Mouse (Mus musculus): ENCODE results near the gene Asgr1.
"Not testable (repeated sequence)": the region's sequence is repeated elsewhere in the genome, so short reads cannot be mapped to it uniquely, and the experiment has no call there.

Gene Asgr1

DNA sequence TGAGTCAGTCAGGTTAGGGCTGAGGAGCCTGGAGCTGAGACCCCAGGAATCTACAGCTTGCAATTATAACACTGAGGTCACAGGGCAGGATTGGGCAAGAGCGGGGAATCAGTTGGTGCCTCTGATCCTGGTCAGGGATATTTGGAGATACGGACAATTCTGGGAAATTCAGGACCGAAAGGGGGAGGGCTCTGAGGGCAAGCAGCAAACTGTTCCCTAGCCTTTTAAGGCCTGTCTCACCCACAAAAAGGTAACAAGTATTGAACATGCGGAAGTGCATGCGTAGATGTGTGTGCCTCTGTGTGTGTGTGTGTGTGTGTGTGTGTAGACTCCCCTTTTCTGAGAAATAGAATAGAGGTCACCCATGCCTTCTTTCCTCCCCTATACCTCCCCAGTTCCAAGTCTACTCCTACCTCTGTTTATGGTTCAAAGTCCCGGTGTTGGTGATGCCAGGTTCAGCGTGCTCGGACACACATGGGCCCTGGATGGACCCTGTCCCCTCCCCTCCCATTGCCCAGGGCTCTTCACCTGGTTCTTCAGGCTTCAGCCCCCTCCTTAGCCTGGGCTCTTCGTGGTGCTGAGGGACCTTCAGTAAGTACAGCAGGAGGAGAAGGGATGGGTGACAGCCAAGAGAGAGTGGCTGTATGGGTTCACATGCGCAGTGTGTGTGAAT lies at the start of gene Asgr1:
TSS of gene Asgr1 (plus strand) at position 188 of the 673 bp plus-strand sequence.
- DNase-seq: no peak

DNA sequence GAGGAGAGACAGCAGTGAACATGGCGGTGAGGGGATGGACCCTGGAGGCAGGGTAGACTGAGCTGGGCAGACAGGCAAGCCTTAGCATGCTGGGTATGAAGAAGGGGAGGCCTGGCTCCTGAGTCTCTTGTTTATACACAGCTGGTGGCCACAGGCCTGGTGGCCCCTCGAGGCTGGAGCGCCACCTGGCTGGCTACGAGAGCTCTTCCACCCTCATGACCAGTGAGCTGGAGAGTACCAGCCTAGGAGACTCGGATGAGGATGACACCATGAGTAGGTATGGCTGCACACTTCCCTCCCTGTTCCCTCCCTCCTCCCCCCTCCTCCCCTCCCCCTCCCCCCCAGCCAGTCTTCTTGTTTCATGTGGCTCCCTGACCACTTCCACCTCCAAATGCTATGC lies 48.4 kb upstream of the Asgr1 start:
- DNase-seq: no peak

DNA sequence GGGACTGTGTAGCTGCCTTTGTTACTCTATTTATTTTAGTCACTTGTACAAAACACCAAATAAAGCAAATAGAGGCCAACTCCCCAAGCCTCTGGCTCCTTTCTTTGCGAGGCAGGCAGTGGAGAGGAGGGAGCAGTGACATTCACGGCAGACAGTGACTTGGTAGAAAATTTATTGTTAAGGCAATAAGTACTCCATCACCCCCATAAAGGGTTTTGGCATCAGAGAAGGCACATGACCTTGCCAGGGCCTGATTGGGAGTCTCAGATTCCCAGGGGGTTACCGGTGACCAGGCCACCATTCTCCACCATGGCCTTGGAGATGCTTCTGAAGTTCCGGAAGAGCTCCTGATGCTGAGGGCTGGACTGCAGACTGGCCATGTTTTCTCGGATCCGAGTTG lies 43.9 kb upstream of the Asgr1 start:
- DNase-seq: no peak

DNA sequence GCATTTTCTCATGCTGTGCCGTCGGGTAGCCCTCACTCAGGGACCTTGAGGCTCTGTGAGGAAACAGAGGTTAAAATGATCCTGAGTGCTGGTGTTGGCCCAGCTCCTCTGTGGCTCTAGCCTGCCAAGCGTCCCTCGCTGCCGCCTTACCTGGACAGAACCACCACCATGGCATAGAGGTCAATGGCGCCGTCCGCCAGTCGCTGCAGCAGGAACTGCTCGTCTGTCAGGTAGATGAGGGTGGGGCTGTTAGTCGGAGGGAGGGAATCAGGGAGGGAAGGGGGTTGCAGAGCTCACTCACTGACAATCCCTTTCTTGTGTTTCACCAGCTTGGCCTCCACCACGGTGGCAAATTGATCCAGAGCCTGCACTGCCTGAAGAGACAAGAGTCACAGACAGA lies 43.3 kb upstream of the Asgr1 start:
- DNase-seq: no peak

DNA sequence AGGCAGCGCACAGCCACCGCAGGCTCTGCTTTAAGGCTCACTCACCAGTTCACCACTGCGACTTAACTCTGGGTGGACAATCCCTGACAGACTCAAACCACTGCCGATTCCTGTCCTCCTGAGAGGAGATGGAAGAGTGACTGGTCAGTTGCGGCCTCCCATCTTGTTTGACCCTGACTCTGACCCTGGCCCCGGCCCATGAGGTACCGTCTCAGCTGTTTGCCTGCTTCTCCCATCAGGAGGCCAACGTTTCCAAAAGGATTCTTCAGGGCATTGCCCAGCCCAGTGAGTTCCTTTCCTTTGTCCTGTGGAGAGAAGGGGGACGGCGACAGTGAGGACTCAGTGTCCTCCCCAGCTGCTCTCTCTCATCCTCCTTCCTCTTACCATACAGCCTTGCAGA lies 42.9 kb upstream of the Asgr1 start:
- DNase-seq: no peak

DNA sequence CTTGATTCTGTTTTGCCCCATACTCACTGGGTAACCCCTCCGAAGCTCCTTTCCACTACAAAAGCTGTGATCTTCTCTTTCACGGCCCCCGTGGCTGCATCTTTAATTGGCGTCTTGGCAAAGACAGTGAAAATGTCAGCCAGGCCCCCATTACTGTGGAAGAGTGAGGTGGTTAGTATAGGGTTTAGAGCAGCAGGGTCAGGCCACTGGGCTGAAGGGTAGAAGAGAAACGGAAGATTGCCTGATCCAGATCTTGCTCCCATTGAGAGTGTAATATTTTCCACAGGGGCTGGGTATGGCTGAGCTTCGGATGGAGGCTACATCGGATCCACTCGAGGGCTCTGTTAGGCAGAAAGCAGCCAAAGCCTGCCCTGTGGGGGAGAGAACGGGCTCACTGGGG lies 41.0 kb upstream of the Asgr1 start:
- DNase-seq: no peak

DNA sequence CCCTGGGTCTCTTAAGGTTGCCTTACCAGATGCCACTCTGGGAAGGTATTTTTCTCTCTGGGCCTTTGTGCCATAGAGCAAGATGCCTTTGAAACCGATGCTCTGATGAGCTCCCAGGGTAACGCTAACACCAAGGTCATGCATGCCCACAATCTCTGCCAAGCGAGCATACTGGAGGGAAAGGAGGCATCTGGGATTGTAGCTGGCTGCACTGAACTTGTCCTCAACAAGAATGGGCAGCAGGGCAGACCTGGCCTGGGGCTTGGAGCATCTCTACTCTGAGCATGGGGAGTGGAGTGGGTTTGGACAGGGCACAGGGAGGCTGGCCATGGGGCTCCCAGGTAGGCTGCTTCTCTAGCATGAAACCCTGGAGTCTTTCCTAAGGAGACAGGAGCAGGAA lies 40.5 kb upstream of the Asgr1 start:
- no peak for DNase-seq

DNA sequence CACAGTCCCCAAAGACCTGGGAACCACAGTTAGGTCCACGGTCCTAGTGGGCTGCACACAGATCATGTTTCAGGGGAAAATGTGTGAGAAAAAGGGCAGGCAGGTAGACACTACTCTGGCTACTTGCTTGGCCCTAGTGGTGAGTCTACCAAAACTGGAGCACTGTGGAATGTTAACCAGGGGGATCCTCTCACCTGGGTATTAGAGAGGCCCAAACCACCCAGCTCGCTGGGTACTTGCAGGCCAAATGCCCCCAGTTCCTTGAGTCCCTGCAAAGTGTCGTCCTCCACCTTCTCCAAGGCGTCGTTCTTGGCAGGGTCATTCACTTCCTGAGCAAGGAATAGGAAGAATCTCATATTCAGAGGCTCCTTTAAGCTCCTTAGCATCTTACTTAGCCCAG lies 39.8 kb upstream of the Asgr1 start:
- DNase-seq: no peak

DNA sequence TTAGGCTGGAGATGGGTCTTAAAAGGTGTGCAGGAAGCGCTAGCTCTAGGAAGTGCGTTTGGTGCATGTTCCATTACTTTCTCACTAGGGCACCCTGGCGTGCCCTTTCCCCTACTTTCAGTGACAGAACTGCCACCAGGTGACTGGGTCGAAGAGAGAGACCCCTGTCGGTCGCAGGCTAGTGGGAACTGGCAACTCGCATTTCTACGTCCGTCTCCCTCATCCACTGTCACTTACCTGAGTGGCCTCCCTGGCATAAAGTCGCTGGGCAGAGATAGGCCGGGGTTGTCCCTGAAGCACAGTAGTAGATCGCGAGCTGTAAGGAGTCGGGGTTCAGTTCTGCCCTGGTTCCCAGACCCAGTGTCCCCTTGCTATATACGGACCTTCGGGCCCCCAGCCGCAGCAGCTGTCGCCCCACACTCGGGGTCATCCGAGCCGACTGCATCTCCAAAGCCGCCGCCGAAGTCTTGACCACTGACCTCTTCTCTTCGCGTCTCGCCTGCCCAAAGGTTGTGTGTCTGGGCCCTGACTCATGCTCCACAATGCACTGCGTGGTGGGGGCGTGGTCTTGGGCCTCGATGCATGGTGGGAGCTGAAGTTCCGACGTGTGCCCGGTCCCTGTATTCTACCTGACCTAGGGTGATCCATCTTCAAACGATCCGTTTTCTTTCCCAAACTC lies 38.9 kb upstream of the Asgr1 start, which contains the start of gene Acadvl:
TSS of gene Acadvl (minus strand) at position 532 of the 679 bp plus-strand sequence.
- DNase-seq: peak; percentile 91

DNA sequence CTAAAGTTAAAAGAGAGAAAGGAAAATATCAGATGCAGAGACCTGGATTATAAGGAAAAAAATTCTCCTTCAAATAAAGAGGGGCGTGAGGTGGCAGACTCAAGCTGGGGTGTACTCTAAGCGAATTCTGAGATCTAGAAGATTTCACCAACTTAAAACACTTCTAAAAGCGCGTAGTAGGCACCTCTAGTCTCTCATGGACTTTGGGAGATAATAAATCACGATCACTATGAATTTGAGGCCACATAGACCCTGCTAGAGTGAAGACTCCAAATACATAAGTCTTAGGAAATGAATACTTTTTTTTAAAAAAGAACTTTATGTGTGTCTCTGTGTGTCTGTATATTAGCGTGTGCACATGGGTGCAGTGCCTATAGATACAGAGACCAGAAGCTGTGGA lies 38.2 kb upstream of the Asgr1 start:
- DNase-seq: no peak

DNA sequence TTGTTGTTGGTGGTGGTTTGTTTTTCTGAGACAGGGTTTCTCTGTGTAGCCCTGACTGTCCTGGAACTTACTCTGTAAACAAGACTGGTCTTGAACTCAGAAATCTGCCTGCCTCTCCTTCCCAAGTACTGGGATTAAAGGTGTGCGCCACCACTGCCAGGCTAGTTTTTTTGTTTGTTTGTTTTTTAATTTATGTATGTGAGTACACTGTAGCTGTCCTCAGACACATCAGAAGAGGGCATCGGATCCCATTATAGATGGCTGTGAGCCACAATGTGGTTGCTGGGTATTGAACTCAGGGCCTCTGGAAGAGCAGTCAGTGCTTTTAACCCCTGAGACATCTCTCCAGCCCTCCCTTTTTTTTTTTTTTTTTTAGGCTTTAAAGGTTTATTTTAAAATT lies 37.7 kb upstream of the Asgr1 start:
- DNase-seq: not testable (repeated sequence)

DNA sequence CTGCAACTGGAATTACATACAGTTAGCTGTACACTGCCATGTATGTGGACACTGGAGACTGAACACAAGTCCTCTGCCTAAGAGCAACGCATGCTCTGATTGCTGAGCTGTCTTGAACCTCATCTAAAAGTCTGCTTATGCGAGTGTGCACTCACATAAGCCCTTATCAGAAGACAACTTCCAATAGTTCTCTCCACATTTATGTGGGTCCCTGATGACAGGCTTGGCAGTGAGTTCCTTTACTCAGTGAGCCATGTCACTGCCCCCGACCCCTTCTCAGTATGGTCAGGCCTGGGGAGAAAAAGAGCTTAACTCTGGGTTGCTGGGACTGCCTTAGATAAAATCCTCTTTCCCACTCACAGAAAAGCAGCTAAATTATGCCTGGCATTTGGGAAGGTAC lies 37.2 kb upstream of the Asgr1 start, which contains the start of gene Dlg4:
TSS of gene Dlg4 (plus strand) at position 274 of the 400 bp plus-strand sequence.
- DNase-seq: no peak

DNA sequence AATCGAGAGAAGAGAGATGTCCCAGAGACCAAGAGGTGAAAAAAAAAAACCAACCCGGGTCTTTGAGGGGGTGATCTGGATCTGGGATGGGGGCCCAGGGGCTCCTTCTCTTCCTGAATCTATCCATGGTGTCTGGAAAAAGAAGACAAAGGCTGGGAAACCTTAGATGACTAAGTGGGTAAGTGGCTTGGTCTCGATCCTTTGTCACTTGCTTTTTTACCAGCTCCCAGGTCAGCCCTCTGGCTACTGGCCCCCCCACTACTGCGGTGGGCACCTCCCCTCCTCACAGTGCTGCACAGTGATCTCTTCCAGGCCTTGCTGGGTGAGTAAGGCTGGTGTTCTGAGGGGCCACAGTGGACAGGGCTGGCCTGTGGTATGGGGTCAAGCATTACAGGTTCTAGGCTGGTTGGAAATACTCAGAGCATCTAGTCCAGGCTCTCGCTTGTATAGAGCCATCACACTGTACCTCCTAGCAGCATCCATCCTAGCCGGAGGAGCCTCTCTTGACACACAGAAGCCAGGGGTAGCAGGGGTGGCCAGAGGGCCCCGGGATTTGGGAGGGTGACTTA lies 36.6 kb upstream of the Asgr1 start:
- no peak for DNase-seq

DNA sequence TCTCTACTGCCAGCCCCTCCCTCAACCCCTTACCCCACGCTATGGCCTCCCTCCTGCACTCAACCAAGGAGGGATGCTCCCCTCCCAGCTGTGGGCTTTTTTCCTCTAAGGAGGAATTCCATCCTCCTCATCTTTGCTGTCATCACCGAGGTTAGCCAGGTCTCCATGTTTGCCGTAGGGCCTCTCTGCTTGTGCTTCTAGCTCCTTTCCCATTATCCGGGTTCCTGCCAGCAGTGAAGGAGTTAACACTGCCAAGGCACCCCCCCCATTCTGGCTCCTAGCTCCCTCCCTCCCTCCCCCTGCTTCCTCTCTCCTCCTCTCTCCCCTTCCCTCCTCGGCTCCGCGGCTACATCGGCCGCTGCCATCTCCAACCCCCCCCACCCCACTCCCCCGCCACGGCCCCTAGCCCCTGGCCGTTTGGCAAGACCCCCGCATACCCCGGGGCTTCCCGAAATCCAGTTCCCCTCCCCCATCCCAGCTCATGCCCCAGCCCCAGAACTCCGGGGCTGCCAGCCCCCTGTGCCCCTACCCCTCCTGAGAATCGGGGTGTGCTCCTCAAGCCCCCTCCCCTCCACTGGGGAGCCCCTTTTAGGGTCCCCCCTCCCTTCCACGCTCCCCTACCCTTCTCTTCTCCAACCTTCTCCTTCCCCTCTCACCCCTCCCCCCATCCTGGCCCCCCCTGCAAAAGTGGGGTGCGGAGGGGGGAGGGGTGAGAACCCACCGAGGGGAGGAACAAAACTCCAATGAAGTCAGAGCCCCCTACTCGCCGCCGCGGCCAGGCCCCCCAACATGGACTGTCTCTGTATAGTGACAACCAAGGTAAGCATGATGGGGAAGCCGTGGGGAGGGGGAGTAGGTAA lies 35.5 kb upstream of the Asgr1 start:
- peak; percentile 78 for DNase-seq

DNA sequence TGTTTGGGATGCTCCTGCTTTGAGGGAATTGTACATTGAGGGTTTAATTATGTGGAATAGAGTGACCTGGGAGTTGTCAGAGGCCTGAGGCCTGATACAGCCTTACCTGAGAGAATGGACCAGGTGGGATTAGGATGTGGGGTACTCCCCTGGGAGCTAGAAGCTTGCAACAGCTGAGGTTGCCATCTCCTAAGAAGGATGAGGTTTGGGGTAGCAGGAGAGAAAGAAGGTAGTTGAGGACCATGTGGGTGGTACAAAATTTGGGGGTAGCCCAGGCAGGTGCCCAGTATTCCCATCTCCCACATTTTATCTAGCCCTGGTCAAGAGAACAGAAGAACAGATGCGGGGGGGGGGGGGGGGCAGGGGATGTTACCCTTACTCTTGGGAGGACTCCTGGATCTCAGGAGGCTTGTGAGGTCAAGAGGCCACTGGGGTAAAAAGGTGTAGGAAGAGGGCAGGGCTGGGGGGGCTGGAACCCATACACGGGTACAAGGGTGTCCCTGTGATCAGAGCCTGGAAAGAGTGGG lies 34.3 kb upstream of the Asgr1 start:
- no peak for DNase-seq

DNA sequence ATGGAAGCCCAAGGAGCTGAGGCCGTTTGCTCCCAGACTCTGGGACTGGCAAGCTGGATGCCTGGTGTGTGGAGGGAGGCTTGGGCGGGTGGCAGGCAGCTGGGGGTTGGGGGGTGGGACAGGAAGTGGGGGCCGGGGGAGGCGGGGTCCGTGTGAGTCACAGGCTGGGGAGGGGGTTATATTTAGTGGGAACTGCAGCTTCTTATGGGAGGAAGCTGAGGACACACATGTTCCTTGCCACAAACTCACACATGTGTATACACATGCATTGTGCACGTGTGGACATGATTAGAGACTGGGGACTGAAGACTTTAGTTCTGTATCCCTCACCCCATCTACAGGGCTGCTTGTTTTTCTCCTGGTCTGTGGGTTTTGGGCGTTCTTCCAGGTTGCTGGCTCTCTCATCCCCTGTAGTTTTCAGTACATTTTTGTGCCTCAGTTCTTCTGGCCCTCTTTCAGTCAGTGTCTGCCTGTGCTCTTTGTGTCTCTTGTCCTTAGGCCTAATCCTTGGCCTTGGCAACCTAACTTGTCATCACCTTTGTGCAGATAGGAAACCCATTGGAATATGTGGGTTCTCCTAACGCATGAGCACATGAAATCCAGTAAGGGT lies 33.8 kb upstream of the Asgr1 start:
- DNase-seq: no peak

DNA sequence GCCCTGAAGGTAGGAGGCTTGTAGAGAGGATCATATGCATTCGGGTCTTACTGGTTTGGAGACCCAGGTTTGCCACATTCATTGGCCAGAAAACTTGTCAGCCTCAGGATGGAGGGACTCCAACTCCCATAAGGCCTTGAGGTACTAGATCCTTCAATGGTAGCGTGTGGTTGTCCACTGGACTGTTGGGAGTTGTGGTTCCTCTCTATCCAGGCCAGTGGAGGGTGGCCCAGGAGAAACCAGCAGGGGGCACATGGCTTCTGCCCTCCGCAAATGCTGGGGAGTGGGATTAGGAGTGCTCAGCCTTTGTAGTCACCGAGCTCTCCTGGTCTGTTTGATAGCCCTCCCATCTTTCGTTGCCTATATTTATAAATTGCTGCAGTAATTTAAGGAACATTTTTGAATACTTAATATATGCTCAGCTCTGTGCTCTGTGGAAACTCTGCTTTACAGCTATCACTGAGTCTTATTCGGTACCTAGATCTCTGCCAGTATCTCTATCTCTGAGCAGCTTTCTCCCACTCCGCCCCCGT lies 33.1 kb upstream of the Asgr1 start:
- DNase-seq: peak; percentile 86

DNA sequence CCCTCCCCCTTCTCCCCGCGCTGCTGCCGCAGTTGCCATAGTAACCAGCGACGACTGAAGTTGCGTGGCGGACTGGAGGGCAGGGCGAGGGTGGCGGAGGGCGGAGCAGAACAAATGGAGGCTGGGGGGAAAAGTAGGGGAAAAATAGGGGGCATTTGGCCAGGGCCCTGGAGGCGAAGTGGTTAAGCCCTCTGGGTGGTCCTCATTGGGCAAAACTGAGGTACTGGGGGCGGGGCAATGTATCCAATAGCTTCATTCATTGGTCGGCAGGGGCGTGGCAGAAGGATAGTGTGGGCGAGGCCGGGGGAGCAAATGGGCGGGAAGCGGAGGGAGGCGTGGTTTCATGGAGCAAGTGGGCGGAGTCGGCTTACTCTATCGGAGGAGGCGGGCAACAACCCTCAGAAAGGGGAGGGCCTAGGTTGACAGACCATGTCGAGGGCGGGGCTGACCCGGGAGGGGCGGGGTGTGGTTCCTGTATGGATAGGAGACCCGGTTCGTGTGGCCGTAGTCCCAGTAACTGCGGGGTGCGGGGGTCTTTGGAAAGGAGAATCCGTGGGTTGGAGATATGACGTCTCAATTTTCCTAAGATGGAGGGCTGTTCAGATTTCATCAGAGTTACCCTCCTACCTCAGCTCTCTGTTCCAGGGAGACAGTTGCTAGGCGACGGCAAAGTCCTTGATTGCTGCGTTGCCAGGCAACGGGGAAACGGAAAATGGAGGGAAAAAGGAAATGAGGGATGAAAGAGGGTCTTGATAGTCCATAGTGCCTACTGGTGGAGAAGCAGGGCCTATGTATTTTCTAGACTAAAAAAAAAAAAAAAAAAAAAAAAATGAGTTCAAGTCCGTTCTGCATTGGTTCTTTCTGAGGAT lies 32.4 kb upstream of the Asgr1 start:
- DNase-seq: peak; percentile 97

DNA sequence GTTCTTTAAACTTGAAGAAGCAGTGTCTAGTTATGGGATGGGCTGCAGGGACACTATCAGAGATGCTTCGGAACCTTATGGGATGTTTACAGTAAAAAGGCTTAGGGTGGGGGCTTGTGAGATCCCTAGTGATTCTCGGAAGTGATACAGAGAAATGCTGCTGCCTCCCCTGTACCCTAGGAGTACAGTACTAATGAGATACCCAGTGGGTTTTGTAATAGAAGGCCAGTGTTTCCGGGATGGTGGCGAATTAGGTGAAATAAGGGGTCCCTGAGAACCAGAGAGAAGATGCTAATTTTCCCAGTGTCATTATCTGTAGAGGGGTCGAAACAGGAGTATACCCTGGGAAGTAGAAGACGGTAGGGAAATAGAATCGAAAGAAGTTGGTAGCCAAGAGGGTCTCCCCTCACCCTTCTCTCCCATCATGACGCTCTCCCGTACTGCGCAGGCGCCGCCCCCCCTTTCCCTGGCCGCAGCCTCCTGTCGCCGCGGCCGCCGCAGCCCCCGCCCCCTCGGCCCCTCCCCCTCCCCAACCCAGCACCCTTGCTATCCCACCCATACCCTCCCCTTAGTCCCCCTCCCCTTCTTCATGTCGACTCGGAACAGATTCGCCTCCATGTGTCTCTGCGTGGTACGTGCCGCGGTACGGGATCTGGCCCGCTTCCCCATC lies 30.3 kb upstream of the Asgr1 start:
- peak; percentile 39 for DNase-seq

DNA sequence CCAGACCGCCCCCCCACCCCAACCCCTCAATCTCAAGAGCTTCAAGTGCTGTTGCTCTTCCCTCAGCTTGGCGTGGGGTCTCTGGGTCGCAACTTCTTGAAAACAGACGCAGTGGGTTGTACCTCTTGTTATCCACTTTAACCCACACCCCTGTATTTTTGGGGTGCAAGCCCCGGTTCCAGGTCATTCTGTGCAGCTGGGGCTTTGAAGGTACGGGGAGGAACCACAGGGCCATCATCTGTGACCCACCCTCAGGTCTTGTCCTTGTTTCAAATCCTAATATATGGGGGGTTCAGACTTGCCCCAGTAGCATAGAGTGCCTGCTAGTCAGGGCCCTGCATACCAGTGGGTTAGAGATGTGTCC lies 29.8 kb upstream of the Asgr1 start:
- DNase-seq: no peak

DNA sequence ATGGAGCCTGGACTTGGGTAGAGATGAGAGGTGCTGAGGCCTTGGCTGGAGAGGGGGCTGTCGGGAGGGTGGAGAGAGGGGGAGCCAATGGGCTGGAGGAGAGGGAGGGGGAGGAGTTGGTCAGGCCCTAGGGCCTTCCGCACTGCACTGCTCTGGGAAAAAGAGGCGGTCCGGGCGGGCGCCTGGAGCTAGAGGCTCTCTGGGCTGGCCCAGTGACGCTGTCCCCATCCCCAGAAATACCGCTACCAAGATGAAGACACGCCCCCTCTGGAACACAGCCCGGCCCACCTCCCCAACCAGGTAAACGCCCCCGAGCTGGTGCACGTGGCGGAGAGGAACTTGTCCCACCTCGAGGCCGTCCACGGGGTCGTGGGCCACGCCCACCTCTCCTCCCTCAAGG lies 27.2 kb upstream of the Asgr1 start:
- DNase-seq: peak; percentile 29
